Mouse (Mus musculus) liver, embryonic 14.5 days (tissue): ENCODE results near the gene Minos1. TPM values are rescaled to one million over a fixed set of nuclear protein-coding genes. Genes with fewer than 3 reads are reported as not detected.
A peak's percentile ranks its signal among the peaks of the same experiment; 100 is the strongest.

Source experiments
- ATAC-seq: fragments of 200-750 bp; cut with Nextera tagmentation; 2 replicates; pipeline ENCODE4 v1.8.0; 2017; ENCODE audit warnings: moderate number of reproducible peaks, mild to moderate bottlenecking, moderate library complexity; ENCODE audit not compliant: insufficient read depth
- DNase-seq, 3 experiments: peaks; one replicate each; pipeline ENCODE4 v3.0.0-alpha.2; 2012 to 2013; ENCODE audit warnings: low read depth in 3 of 3, low spot score in 3 of 3
- H3K27ac ChIP-seq: fragments of 300-500 bp; sonication (generic); 2 replicates; pipeline ENCODE4 v1.5.1; 2014; ENCODE audit warnings: moderate library complexity, mild to moderate bottlenecking, control low read depth, inconsistent platforms
- H3K27me3 ChIP-seq: fragments of 300-500 bp; sonication (generic); 2 replicates; pipeline ENCODE4 v1.6.1; 2014; ENCODE audit warnings: mild to moderate bottlenecking, low read length, moderate library complexity; ENCODE audit not compliant: control insufficient read depth, insufficient read depth
- H3K36me3 ChIP-seq: fragments of 300-500 bp; sonication (generic); replicated peaks from 2 replicates; pipeline ENCODE4 v1.6.1; 2014; ENCODE audit warnings: low read depth; ENCODE audit not compliant: control insufficient read depth, insufficient read depth
- H3K4me1 ChIP-seq, 2 experiments: fragments of 200-500 bp in 1 of 2; fragments of 300-500 bp in 1 of 2; sonication (generic) in 1 of 2; replicated peaks; 2 replicates each; pipeline ENCODE4 v1.6.1; 2012 to 2014; ENCODE audit warnings: antibody characterized with exemption in 1 of 2, inconsistent platforms in 1 of 2, low read length in 1 of 2; ENCODE audit not compliant: control insufficient read depth in 2 of 2, insufficient read depth in 2 of 2
- H3K4me2 ChIP-seq: fragments of 300-500 bp; sonication (generic); 2 replicates; pipeline ENCODE4 v1.6.1; 2014; ENCODE audit warnings: low read depth, mild to moderate bottlenecking, control low read depth, moderate library complexity
- H3K4me3 ChIP-seq, 2 experiments: fragments of 200-500 bp in 1 of 2; fragments of 300-500 bp in 1 of 2; sonication (generic) in 1 of 2; 2 replicates each; pipeline ENCODE4 v1.5.1; 2012 to 2014; ENCODE audit warnings: low read depth in 2 of 2, low read length in 2 of 2, mild to moderate bottlenecking in 2 of 2, control low read depth in 1 of 2, inconsistent platforms in 1 of 2, moderate library complexity in 1 of 2; ENCODE audit not compliant: insufficient read depth in 1 of 2
- H3K9ac ChIP-seq: fragments of 300-500 bp; sonication (generic); replicated peaks from 2 replicates; pipeline ENCODE4 v1.6.1; 2014; ENCODE audit warnings: mild to moderate bottlenecking, control low read depth, moderate library complexity
- H3K9me3 ChIP-seq: fragments of 300-500 bp; sonication (generic); 2 replicates; pipeline ENCODE4 v1.6.1; 2016; ENCODE audit warnings: low read length, mixed read lengths; ENCODE audit not compliant: control insufficient read depth
- CTCF ChIP-seq: IDR thresholded peaks from 2 replicates; pipeline ENCODE4 v1.5.1; 2016; ENCODE audit warnings: antibody characterized with exemption, low read depth, control low read depth
- EP300 ChIP-seq: IDR thresholded peaks from 2 replicates; pipeline ENCODE4 v1.6.1; 2016; ENCODE audit warnings: antibody characterized with exemption, low read depth
- WGBS: fragments of 180-500 bp; shearing (Covaris S2); extraction: QIAGEN DNeasy Blood & Tissue Kit; methylation state at CpG from one replicate; pipeline ENCODE4 v1.1.7; 2014; ENCODE audit not compliant: insufficient replicate concordance; 5-methylcytosine and 5-hydroxymethylcytosine counted together
- polyA plus RNA-seq, 2 experiments: library from polyadenylated mRNA; depleted of rRNA in 1 of 2; stranded (reverse) in 1 of 2; unstranded in 1 of 2; fragments of >200 nt; fragmentation: Nextera tagmentation in 1 of 2; extraction: Ambion mirVana in 1 of 2; gene quantifications; 2 replicates each; pipeline versions ENCODE4 v1.2.1 to v1.2.3; 2012 to 2014

Minos1 gene
- polyA plus RNA-seq, 2 experiments = 94.0 to 424 TPM

DNA sequence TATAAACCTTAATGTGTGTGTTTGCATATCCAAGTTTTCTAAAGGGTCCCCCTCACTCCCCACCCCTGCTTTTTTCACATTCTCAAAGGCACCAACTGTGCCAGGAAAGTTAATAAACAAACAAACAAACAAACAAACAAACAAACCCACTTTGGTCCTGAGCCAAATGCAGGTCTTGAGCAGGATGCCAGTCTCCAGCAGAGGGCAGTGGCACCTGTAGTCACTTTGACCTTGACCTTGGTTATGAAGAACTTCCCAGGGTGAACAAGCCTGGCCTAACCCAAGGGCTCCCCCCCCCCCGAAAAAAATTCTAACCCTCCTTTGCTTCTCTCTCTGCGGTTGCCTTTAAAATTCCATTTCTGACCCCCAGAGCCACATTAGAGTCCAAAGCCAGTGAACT, 9.4 kb upstream of the Minos1 start:
- no peak overlapping the region for H3K4me3 ChIP-seq
- H3K27ac ChIP-seq = no peak overlapping the region
- ATAC-seq (no peak), DNase-seq (no peak)
- no peaks in the 10 kb centered on the region for H3K27me3 ChIP-seq
- H3K4me2 ChIP-seq = no peak overlapping the region
- H3K36me3 ChIP-seq = no peaks in the 10 kb centered on the region
- no peaks in the 10 kb centered on the region for H3K4me1 ChIP-seq
- H3K9ac ChIP-seq = no peak overlapping the region
- WGBS = 44% methylated on average over 2 of the region's 2 CpGs
- no peaks in the 10 kb centered on the region for H3K9me3 ChIP-seq
- peak; percentile 44 for TF ChIP-seq CTCF
- TF ChIP-seq EP300 = no peak

DNA sequence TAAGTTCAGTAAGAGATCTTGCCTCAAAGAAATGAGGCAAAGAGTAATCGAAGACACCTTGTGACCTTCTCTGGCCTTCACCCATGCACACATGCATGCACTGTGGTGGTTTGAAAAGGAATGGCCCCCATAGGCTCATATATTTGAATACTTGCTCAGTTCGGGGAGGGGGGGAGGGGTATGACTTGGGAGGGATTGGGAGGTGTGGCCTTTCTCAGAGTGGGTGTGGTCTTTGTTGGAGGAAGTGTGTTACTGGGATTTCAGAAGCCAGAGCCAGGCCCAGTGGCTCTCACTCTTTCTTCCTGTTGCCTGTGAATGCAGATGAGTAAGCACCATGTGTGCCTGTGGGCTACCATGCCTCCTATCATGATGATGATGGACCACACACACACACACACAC, 5.1 kb upstream of the Minos1 start:
- Histone ChIP-seq H3K27ac (no peak overlapping the region), H3K9me3 (no peaks in the 10 kb centered on the region), H3K4me1 (peaks cover 8 to 9% of the 10 kb centered on the region in 2 experiments), H3K9ac (no peak overlapping the region), H3K27me3 (no peaks in the 10 kb centered on the region), H3K4me2 (no peak overlapping the region), H3K36me3 (no peaks in the 10 kb centered on the region), H3K4me3 (no peak overlapping the region)
- no peak for TF ChIP-seq EP300
- TF ChIP-seq CTCF = no peak
- DNase-seq (no peak), ATAC-seq (no peak)
- WGBS = 61% methylated on average over 2 of the region's 2 CpGs

DNA sequence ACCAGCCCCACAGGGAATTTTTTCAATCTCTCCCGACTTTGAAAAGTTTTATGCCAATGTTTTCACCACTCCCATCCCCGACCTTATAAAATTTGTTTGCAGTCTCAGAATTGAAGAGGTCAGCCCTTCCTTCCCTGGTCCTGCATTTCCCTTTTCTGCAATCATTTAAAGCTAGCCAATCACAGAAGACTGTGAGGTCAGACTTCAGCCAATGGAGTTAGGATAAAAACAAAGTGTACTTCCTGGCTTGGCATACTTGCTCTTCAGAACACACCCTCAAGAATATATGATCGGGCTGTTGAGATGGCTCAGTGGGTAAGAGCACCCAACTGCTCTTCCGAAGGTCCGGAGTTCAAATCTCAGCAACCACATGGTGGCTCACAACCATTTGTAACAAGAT, 2.2 kb upstream of the Minos1 start:
- Histone ChIP-seq H3K4me3 (no peak overlapping the region), H3K27me3 (no peaks in the 10 kb centered on the region), H3K9me3 (no peaks in the 10 kb centered on the region), H3K9ac (no peak overlapping the region), H3K4me2 (no peak overlapping the region), H3K27ac (no peak overlapping the region), H3K4me1 (peaks cover 18 to 23% of the 10 kb centered on the region in 2 experiments), H3K36me3 (no peaks in the 10 kb centered on the region)
- ATAC-seq (no peak), DNase-seq (no peak)
- TF ChIP-seq CTCF (no peak), EP300 (no peak)
- 57% methylated on average over 5 of the region's 5 CpGs for WGBS

DNA sequence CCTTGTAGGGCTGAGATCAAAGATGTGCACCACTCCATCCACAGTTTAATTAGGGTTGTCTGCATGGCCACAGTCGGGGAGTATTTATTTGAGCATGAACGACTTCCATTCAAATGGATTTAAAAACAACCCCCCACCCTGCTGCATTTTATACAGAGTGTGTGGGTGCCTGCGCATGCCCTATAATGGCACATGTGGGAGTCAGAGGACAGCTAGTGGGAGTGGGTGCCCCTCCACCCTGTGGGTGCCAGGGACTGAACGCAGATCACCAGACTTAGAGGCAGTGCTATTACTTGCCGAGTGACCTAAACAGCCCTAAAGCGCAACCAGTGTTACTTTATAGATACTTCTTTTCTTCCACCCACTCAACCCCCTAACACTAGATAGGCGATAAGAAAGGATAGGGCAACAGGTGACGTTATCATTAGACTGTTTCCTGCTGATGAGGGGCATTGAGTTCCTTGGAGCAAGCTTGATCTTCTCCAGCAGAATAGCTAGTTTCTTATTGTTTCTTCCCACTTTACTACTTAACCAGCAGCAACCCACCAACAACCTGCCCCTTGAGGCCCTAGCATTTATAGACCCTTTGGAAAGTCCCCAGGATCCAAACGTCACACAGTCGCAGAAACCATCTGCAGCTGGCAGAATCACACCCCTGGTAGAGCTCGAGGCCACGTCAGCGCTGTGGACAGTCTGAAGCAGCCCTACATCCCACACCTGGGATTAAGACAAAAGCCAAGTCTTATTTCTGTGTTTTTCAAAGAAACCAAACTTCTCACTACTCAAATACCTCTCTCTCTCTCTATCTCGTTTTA, 1.2 kb upstream of the Minos1 start:
- Histone ChIP-seq H3K36me3 (no peaks in the 10 kb centered on the region), H3K4me2 (peak overlapping the region; percentile 93), H3K9me3 (no peaks in the 10 kb centered on the region), H3K9ac (0 out of 2 replicates have a peak overlapping the region, but pooled peaks have one; percentile 13), H3K4me3 (no peak overlapping the region), H3K4me1 (peaks cover 18 to 23% of the 10 kb centered on the region in 2 experiments), H3K27me3 (no peaks in the 10 kb centered on the region), H3K27ac (no peak overlapping the region)
- DNase-seq (no peak), ATAC-seq (no peak)
- 0 out of 2 replicates have a peak, but pooled peaks have one; percentile 17 for TF ChIP-seq EP300
- no peak for TF ChIP-seq CTCF
- WGBS = 47% methylated on average over 14 of the region's 14 CpGs

DNA sequence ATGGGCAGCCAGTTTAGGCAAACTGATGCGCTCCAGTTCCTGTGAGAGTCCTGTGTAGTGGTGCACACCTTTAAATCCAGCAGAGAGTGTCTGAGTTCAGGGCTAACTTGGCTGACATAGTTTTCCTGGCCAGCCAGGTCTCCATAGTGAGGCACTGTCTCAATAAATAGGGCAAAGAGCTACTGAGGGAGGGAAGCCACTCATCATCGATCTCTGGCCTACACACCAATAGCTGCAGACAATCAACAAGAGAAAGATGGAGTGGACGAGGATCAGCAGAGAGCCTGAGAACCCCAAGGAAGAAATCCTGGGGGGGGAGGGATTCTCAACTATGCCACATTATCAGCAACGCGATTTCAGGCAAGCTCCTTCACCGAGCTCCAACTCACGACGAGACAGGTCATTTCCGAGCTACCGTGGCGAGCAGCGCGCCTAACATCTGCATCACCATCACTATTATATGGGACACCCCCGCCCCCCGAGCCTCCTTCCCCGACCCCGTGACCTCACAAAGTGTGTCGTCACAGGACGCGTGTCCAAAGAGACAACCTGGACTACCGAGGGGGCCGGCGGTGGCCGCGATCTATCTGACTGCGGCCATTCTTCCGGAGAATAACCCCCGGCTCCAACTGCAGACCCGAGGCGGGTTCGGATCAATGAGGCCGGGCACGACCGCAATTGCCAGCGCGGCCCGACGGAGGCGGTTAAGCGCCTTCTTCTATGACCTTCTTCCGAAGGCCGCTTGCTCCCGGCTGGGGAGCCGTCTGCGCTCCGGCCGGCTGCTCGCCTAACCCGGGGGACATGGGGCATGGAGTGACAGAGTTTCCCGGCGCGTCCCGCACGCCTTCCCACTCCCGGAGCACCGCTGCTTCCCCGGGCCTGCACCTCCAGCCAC, 860 bp downstream of the Minos1 start:
- peak in 2 of 3 experiments; percentile 42 to 52 for DNase-seq
- peak; percentile 8; the same call in 1 of the 2 replicates for ATAC-seq
- peak overlapping the region; percentile 73 to 83 for H3K4me3 ChIP-seq

More for the DNA sequence above, 860 bp downstream of the Minos1 start:
- peaks cover 18 to 25% of the 10 kb centered on the region in 2 experiments for H3K4me1 ChIP-seq
- no peaks in the 10 kb centered on the region for H3K27me3 ChIP-seq
- peak overlapping the region; percentile 93 for H3K4me2 ChIP-seq
- H3K36me3 ChIP-seq = no peaks in the 10 kb centered on the region
- no peak for TF ChIP-seq CTCF
- TF ChIP-seq EP300 = no peak
- no peaks in the 10 kb centered on the region; the same call in 1 of the 2 replicates for H3K9me3 ChIP-seq
- H3K9ac ChIP-seq = peak overlapping the region; percentile 78
- WGBS = 3% methylated on average over 57 of the region's 57 CpGs
- peak overlapping the region; percentile 30 for H3K27ac ChIP-seq
